Mouse (Mus musculus) ES-Bruce4 (cell line): Measurements from ENCODE around the gene Armc9. TPM values are rescaled to one million over a fixed set of nuclear protein-coding genes. Genes with fewer than 3 reads are reported as not detected.

Source experiments
- H3K27ac ChIP-seq: 2 replicates; pipeline ENCODE4 v1.5.1; 2012; ENCODE audit warnings: low read length, inconsistent platforms; ENCODE audit not compliant: insufficient read depth
- H3K27me3 ChIP-seq: 2 replicates; pipeline ENCODE4 v1.6.1; 2012; ENCODE audit warnings: mild to moderate bottlenecking, low read length, inconsistent platforms; ENCODE audit not compliant: control insufficient read depth, poor library complexity, insufficient read depth, severe bottlenecking
- H3K36me3 ChIP-seq: 2 replicates; pipeline ENCODE4 v1.6.1; 2012; ENCODE audit warnings: inconsistent platforms, mild to moderate bottlenecking, low read length, moderate library complexity; ENCODE audit not compliant: control insufficient read depth, poor library complexity, insufficient read depth, severe bottlenecking
- H3K4me1 ChIP-seq: one replicate; pipeline ENCODE4 v1.8.1; 2011; ENCODE audit warnings: low read length; ENCODE audit not compliant: control insufficient read depth, insufficient read depth
- H3K4me3 ChIP-seq: 2 replicates; pipeline ENCODE4 v1.5.1; 2011; ENCODE audit warnings: low read depth, mild to moderate bottlenecking, low read length
- H3K9ac ChIP-seq: 2 replicates; pipeline ENCODE4 v1.6.1; 2012; ENCODE audit warnings: low read depth, mild to moderate bottlenecking, inconsistent platforms; ENCODE audit not compliant: poor library complexity, severe bottlenecking
- H3K9me3 ChIP-seq: replicated peaks from 2 replicates; pipeline ENCODE4 v1.6.1; 2012; ENCODE audit warnings: mild to moderate bottlenecking, low read length, inconsistent platforms; ENCODE audit not compliant: control insufficient read depth, poor library complexity, insufficient read depth, severe bottlenecking
- CTCF ChIP-seq: IDR thresholded peaks from one replicate; pipeline ENCODE4 v1.8.1; 2011; ENCODE audit warnings: low read depth, low read length
- EP300 ChIP-seq: IDR thresholded peaks from 2 replicates; pipeline ENCODE4 v1.6.1; 2011; ENCODE audit warnings: low read depth, low read length; ENCODE audit not compliant: insufficient read depth
- POLR2A ChIP-seq: IDR thresholded peaks from one replicate; pipeline ENCODE4 v1.8.1; 2011; ENCODE audit warnings: low read length; ENCODE audit not compliant: insufficient read depth
- polyA plus RNA-seq: library from polyadenylated mRNA; stranded (reverse); fragments of >200 nt; gene quantifications from 2 replicates; pipeline ENCODE4 v1.2.4, GENCODE M21; 2011; ENCODE audit warnings: low read depth; ENCODE audit not compliant: missing spikeins, insufficient read depth, insufficient read length

The Armc9 gene
- polyA plus RNA-seq, 1 experiment = 13.7 TPM

DNA sequence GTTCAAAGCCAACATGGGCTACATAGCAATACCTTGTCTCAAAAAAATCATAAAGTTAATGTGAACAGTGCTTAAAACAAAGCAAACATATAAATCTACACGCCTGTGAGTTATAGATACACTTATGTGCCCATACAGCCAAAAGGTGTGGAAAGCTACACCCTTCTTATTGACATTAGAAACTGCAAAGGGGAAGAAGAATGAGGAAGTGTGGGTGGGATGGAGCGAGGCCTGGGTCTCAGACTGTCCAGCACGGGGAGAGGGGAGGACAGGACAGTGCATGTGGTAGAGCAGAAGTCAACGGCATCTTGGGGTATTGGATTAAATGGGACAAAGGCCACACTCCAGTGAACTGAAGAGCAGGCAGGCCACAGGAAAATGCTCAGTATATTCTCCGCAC is 61.8 kb downstream of the Armc9 start:
- Histone ChIP-seq H3K27ac (no peak overlapping the region), H3K9me3 (no peaks in the 10 kb centered on the region), H3K9ac (no peak overlapping the region), H3K36me3 (no peaks in the 10 kb centered on the region), H3K27me3 (no peaks in the 10 kb centered on the region), H3K4me1 (peaks cover 2% of the 10 kb centered on the region), H3K4me3 (no peak overlapping the region)
- no peak for TF ChIP-seq CTCF
- TF ChIP-seq EP300 = no peak
- no peak for TF ChIP-seq POLR2A

GRCm38 (mm10) chr1:86217976-86218375 is 63.4 kb downstream of the Armc9 start:
- Histone ChIP-seq H3K9me3 (no peaks in the 10 kb centered on the region), H3K9ac (no peak overlapping the region), H3K4me3 (no peak overlapping the region), H3K27me3 (no peaks in the 10 kb centered on the region), H3K4me1 (peaks cover 2% of the 10 kb centered on the region), H3K36me3 (no peaks in the 10 kb centered on the region), H3K27ac (no peak overlapping the region)
- TF ChIP-seq POLR2A (no peak), EP300 (no peak), CTCF (no peak)

- H3K27ac ChIP-seq = no peak overlapping the region
- no peaks in the 10 kb centered on the region for H3K36me3 ChIP-seq
- no peaks in the 10 kb centered on the region for H3K9me3 ChIP-seq
- H3K27me3 ChIP-seq = no peaks in the 10 kb centered on the region
- TF ChIP-seq POLR2A (no peak), EP300 (no peak), CTCF (no peak)
- H3K9ac ChIP-seq = no peak overlapping the region
- no peaks in the 10 kb centered on the region for H3K4me1 ChIP-seq
- H3K4me3 ChIP-seq = no peak overlapping the region
Measured at GRCm38 (mm10) chr1:86225195-86225594, 70.6 kb downstream of the Armc9 start.

- Histone ChIP-seq H3K9ac (no peak overlapping the region), H3K27me3 (no peaks in the 10 kb centered on the region), H3K4me3 (no peak overlapping the region), H3K36me3 (no peaks in the 10 kb centered on the region), H3K4me1 (no peaks in the 10 kb centered on the region), H3K27ac (no peak overlapping the region), H3K9me3 (no peaks in the 10 kb centered on the region)
- TF ChIP-seq EP300 (no peak), POLR2A (no peak), CTCF (no peak)
Measured at GRCm38 (mm10) chr1:86228653-86229052, 74.1 kb downstream of the Armc9 start.

DNA sequence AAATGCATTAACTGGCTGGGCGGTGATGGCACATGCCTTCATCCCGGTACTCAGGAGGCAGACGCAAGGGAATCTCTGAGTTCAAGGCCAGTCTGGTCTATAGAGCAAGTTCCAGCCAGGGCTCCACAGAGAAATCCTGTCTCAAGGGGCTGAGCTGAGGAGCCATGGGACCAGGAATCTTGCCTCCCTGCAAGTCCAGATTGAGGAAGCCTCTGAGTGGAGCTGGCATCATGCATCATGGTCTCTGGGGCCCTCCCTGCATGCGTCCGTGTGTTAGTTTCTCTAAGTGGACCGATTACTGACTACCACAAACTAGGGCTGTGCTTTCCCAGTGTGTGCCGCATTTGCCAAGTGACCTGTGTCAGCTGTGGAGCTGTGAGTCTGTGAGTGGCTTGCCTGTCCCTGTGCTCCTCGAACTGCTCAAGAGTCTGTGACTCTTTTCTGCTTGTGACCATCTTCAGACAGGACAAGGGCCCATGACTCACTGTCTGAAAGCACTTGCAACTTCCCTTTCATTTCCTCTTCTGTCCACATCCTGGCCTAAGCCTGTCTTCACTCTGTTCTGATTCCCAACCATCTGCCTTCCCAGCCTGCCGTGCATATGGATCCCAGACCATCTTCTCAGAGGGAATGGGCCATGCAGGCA is 74.7 kb downstream of the Armc9 start:
- Histone ChIP-seq H3K4me1 (no peaks in the 10 kb centered on the region), H3K9me3 (no peaks in the 10 kb centered on the region), H3K36me3 (no peaks in the 10 kb centered on the region), H3K4me3 (no peak overlapping the region), H3K9ac (no peak overlapping the region), H3K27ac (no peak overlapping the region), H3K27me3 (no peaks in the 10 kb centered on the region)
- TF ChIP-seq CTCF = no peak
- no peak for TF ChIP-seq EP300
- no peak for TF ChIP-seq POLR2A

GRCm38 (mm10) chr1:86232631-86233030 is 78.1 kb downstream of the Armc9 start:
- Histone ChIP-seq H3K9me3 (no peaks in the 10 kb centered on the region), H3K27me3 (no peaks in the 10 kb centered on the region), H3K36me3 (no peaks in the 10 kb centered on the region), H3K9ac (no peak overlapping the region), H3K27ac (no peak overlapping the region), H3K4me1 (peaks cover 4% of the 10 kb centered on the region), H3K4me3 (no peak overlapping the region)
- TF ChIP-seq CTCF = no peak
